Mouse (Mus musculus): ENCODE data around the gene Ampd1. TPM values are rescaled to one million over a fixed set of nuclear protein-coding genes. Genes with fewer than 3 reads are reported as not detected.

Ampd1 gene
- polyA plus RNA-seq, 1 experiment from 2014 or later = 0.09 TPM

GRCm38 (mm10) chr3:103066927-103067326 is 6.9 kb upstream of the Ampd1 start:
- Histone ChIP-seq H3K36me3 (ENCODE audit: control insufficient read depth, insufficient read depth, low read length) (peaks cover 72% of the 10 kb centered on the region), H3K9ac (ENCODE audit: low read length) (no peak overlapping the region), H3K27ac (replicated peaks in 1 of 2; ENCODE audit: control insufficient read depth in 1 of 2, insufficient read depth in 1 of 2, low read depth in 2 of 2, low read length in 2 of 2) (no peak overlapping the region), H3K4me3 (ENCODE audit: control insufficient read depth in 1 of 2, insufficient read depth in 1 of 2, low read depth in 1 of 2, low read length in 2 of 2) (no peak overlapping the region), H3K4me2 (ENCODE audit: low read length) (no peak overlapping the region), H3K4me1 (ENCODE audit: control insufficient read depth in 2 of 2, insufficient read depth in 2 of 2, low read length in 2 of 2) (no peaks in the 10 kb centered on the region), H3K9me3 (ENCODE audit: control insufficient read depth, low read length) (no peaks in the 10 kb centered on the region), H3K27me3 (ENCODE audit: control insufficient read depth, insufficient read depth, low read length) (no peaks in the 10 kb centered on the region)
- WGBS = 91% methylated on average over 8 of the region's 8 CpGs
- ATAC-seq (ENCODE audit: insufficient number of reproducible peaks, insufficient read depth, low FRiP score, low read depth) = no peak

DNA sequence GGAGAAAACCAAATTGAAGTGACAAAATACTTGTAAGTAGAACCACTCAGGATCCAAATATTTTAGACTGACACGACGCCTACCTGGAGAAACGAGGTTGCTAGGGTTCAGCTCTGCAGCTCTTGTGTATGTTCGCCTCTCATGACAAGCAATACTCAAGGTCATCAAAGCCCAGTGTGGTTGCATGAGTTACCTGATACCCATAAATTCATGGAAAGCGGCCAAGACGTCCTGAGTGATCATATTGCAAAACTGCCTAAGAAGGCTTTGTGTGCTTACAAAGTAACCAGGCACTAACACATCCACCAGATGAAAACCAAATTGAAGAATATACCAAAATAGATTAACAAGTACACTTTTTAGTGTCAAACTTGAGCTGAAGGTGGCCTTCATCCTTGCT is 4.8 kb upstream of the Ampd1 start:
- Histone ChIP-seq H3K27me3 (ENCODE audit: control insufficient read depth, insufficient read depth, low read length) (no peaks in the 10 kb centered on the region), H3K4me3 (ENCODE audit: control insufficient read depth in 1 of 2, insufficient read depth in 1 of 2, low read depth in 1 of 2, low read length in 2 of 2) (no peak overlapping the region), H3K9ac (ENCODE audit: low read length) (no peak overlapping the region), H3K9me3 (ENCODE audit: control insufficient read depth, low read length) (no peaks in the 10 kb centered on the region), H3K27ac (replicated peaks in 1 of 2; ENCODE audit: control insufficient read depth in 1 of 2, insufficient read depth in 1 of 2, low read depth in 2 of 2, low read length in 2 of 2) (no peak overlapping the region), H3K36me3 (ENCODE audit: control insufficient read depth, insufficient read depth, low read length) (peaks cover 51% of the 10 kb centered on the region), H3K4me2 (ENCODE audit: low read length) (no peak overlapping the region), H3K4me1 (ENCODE audit: control insufficient read depth in 2 of 2, insufficient read depth in 2 of 2, low read length in 2 of 2) (no peaks in the 10 kb centered on the region)
- no peak for ATAC-seq (ENCODE audit: insufficient number of reproducible peaks, insufficient read depth, low FRiP score, low read depth)
- 86% methylated on average over 6 of the region's 6 CpGs for WGBS

GRCm38 (mm10) chr3:103075871-103076270 is 2.1 kb downstream of the Ampd1 start:
- no peaks in the 10 kb centered on the region for H3K27me3 ChIP-seq (ENCODE audit: control insufficient read depth, insufficient read depth, low read length)
- WGBS = 84% methylated on average over 9 of the region's 9 CpGs
- H3K27ac ChIP-seq (replicated peaks in 1 of 2; ENCODE audit: control insufficient read depth in 1 of 2, insufficient read depth in 1 of 2, low read depth in 2 of 2, low read length in 2 of 2) = no peak overlapping the region
- no peaks in the 10 kb centered on the region for H3K9me3 ChIP-seq (ENCODE audit: control insufficient read depth, low read length)
- no peak for ATAC-seq (ENCODE audit: insufficient number of reproducible peaks, insufficient read depth, low FRiP score, low read depth)
- peaks cover 1 to 2% of the 10 kb centered on the region in 2 experiments; a peak in 3 of 4 replicates for H3K4me1 ChIP-seq (ENCODE audit: control insufficient read depth in 2 of 2, insufficient read depth in 2 of 2, low read length in 2 of 2)
- no peak overlapping the region for H3K4me2 ChIP-seq (ENCODE audit: low read length)
- H3K4me3 ChIP-seq (ENCODE audit: control insufficient read depth in 1 of 2, insufficient read depth in 1 of 2, low read depth in 1 of 2, low read length in 2 of 2) = no peak overlapping the region
- H3K9ac ChIP-seq (ENCODE audit: low read length) = no peak overlapping the region
- no peaks in the 10 kb centered on the region for H3K36me3 ChIP-seq (ENCODE audit: control insufficient read depth, insufficient read depth, low read length)

- no peaks in the 10 kb centered on the region for H3K27me3 ChIP-seq (ENCODE audit: control insufficient read depth, insufficient read depth, low read length)
- H3K36me3 ChIP-seq (ENCODE audit: control insufficient read depth, insufficient read depth, low read length) = no peaks in the 10 kb centered on the region
- H3K9ac ChIP-seq (ENCODE audit: low read length) = no peak overlapping the region
- H3K27ac ChIP-seq (replicated peaks in 1 of 2; ENCODE audit: control insufficient read depth in 1 of 2, insufficient read depth in 1 of 2, low read depth in 2 of 2, low read length in 2 of 2) = no peak overlapping the region
- no peaks in the 10 kb centered on the region for H3K9me3 ChIP-seq (ENCODE audit: control insufficient read depth, low read length)
- no peak overlapping the region for H3K4me3 ChIP-seq (ENCODE audit: control insufficient read depth in 1 of 2, insufficient read depth in 1 of 2, low read depth in 1 of 2, low read length in 2 of 2)
- ATAC-seq (ENCODE audit: insufficient number of reproducible peaks, insufficient read depth, low FRiP score, low read depth) = no peak
- peaks cover 5 to 7% of the 10 kb centered on the region in 2 experiments for H3K4me1 ChIP-seq (ENCODE audit: control insufficient read depth in 2 of 2, insufficient read depth in 2 of 2, low read length in 2 of 2)
- 80% methylated on average over 9 of the region's 9 CpGs for WGBS
- no peak overlapping the region for H3K4me2 ChIP-seq (ENCODE audit: low read length)
Measured at GRCm38 (mm10) chr3:103076476-103076875, 2.7 kb downstream of the Ampd1 start.

- no peak for ATAC-seq (ENCODE audit: insufficient number of reproducible peaks, insufficient read depth, low FRiP score, low read depth)
- no peaks in the 10 kb centered on the region for H3K9me3 ChIP-seq (ENCODE audit: control insufficient read depth, low read length)
- H3K27me3 ChIP-seq (ENCODE audit: control insufficient read depth, insufficient read depth, low read length) = no peaks in the 10 kb centered on the region
- peaks cover 11 to 23% of the 10 kb centered on the region in 2 experiments for H3K4me1 ChIP-seq (ENCODE audit: control insufficient read depth in 2 of 2, insufficient read depth in 2 of 2, low read length in 2 of 2)
- H3K4me2 ChIP-seq (ENCODE audit: low read length) = no peak overlapping the region
- H3K27ac ChIP-seq (replicated peaks in 1 of 2; ENCODE audit: control insufficient read depth in 1 of 2, insufficient read depth in 1 of 2, low read depth in 2 of 2, low read length in 2 of 2) = no peak overlapping the region
- no peaks in the 10 kb centered on the region for H3K36me3 ChIP-seq (ENCODE audit: control insufficient read depth, insufficient read depth, low read length)
- no peak overlapping the region for H3K4me3 ChIP-seq (ENCODE audit: control insufficient read depth in 1 of 2, insufficient read depth in 1 of 2, low read depth in 1 of 2, low read length in 2 of 2)
- H3K9ac ChIP-seq (ENCODE audit: low read length) = no peak overlapping the region
- 65% methylated on average over 9 of the region's 9 CpGs for WGBS
Measured at GRCm38 (mm10) chr3:103079301-103079700, 5.5 kb downstream of the Ampd1 start.

DNA sequence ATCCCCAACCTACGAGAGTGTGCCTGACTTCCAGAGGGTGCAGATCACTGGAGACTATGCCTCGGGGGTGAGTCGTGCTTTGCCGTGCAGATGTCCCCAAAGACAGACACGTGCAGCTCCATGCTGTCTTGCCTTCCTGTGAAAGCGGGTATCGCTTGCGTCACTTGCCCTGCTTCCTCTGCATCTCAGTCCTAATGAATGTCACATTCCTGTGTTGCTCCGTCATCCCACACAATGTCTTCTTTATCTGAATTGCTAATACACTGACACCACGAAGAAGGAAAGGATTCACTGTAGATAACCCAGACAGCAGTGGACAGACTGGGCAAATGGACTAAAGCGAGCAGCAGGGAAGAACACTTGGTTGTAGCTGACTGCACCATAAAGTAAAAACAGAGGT is 7.2 kb downstream of the Ampd1 start:
- Histone ChIP-seq H3K9me3 (ENCODE audit: control insufficient read depth, low read length) (no peaks in the 10 kb centered on the region), H3K4me3 (ENCODE audit: control insufficient read depth in 1 of 2, insufficient read depth in 1 of 2, low read depth in 1 of 2, low read length in 2 of 2) (no peak overlapping the region), H3K27me3 (ENCODE audit: control insufficient read depth, insufficient read depth, low read length) (no peaks in the 10 kb centered on the region), H3K4me2 (ENCODE audit: low read length) (no peak overlapping the region), H3K27ac (replicated peaks in 1 of 2; ENCODE audit: control insufficient read depth in 1 of 2, insufficient read depth in 1 of 2, low read depth in 2 of 2, low read length in 2 of 2) (no peak overlapping the region), H3K36me3 (ENCODE audit: control insufficient read depth, insufficient read depth, low read length) (no peaks in the 10 kb centered on the region), H3K4me1 (ENCODE audit: control insufficient read depth in 2 of 2, insufficient read depth in 2 of 2, low read length in 2 of 2) (peaks cover 11 to 23% of the 10 kb centered on the region in 2 experiments), H3K9ac (ENCODE audit: low read length) (no peak overlapping the region)
- whole genome bisulfite sequencing = 36% methylated on average over 11 of the region's 11 CpGs
- no peak for ATAC-seq (ENCODE audit: insufficient number of reproducible peaks, insufficient read depth, low FRiP score, low read depth)

GRCm38 (mm10) chr3:103081861-103082453 is 8.1 kb downstream of the Ampd1 start:
- no peak for ATAC-seq (ENCODE audit: insufficient number of reproducible peaks, insufficient read depth, low FRiP score, low read depth)
- H3K36me3 ChIP-seq (ENCODE audit: control insufficient read depth, insufficient read depth, low read length) = no peaks in the 10 kb centered on the region
- no peak overlapping the region for H3K27ac ChIP-seq (replicated peaks in 1 of 2; ENCODE audit: control insufficient read depth in 1 of 2, insufficient read depth in 1 of 2, low read depth in 2 of 2, low read length in 2 of 2)
- H3K4me2 ChIP-seq (ENCODE audit: low read length) = no peak overlapping the region
- H3K9ac ChIP-seq (ENCODE audit: low read length) = no peak overlapping the region
- no peaks in the 10 kb centered on the region for H3K27me3 ChIP-seq (ENCODE audit: control insufficient read depth, insufficient read depth, low read length)
- H3K9me3 ChIP-seq (ENCODE audit: control insufficient read depth, low read length) = no peaks in the 10 kb centered on the region
- 77% methylated on average over 17 of the region's 17 CpGs for WGBS
- H3K4me3 ChIP-seq (ENCODE audit: control insufficient read depth in 1 of 2, insufficient read depth in 1 of 2, low read depth in 1 of 2, low read length in 2 of 2) = no peak overlapping the region
- H3K4me1 ChIP-seq (ENCODE audit: control insufficient read depth in 2 of 2, insufficient read depth in 2 of 2, low read length in 2 of 2) = peaks cover 11 to 23% of the 10 kb centered on the region in 2 experiments

DNA sequence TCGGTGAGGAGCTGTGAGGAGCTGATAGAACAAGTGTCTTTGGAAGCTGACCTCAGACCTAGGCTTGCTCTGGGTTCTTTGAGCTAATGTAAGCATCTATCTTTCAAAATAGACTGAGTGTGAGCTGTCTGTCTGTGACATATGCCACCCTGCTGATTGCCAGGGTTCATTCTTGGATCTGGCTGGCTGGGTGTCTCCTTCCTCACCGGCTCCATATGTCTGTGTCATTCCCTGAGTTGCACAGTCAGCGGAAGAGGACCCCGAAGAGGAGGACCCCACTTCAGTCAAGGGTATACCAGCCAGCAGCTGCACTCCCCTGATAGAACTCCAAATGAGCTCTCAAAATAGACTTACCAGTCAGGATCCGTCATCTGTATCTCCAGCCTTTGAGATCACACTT is 8.9 kb downstream of the Ampd1 start:
- H3K36me3 ChIP-seq (ENCODE audit: control insufficient read depth, insufficient read depth, low read length) = no peaks in the 10 kb centered on the region
- H3K4me3 ChIP-seq (ENCODE audit: control insufficient read depth in 1 of 2, insufficient read depth in 1 of 2, low read depth in 1 of 2, low read length in 2 of 2) = no peak overlapping the region
- H3K27ac ChIP-seq (replicated peaks in 1 of 2; ENCODE audit: control insufficient read depth in 1 of 2, insufficient read depth in 1 of 2, low read depth in 2 of 2, low read length in 2 of 2) = peak overlapping the region in 1 of 2 experiments; percentile 24; a peak in 1 of 4 replicates
- no peak overlapping the region for H3K9ac ChIP-seq (ENCODE audit: low read length)
- no peaks in the 10 kb centered on the region for H3K9me3 ChIP-seq (ENCODE audit: control insufficient read depth, low read length)
- peaks cover 11 to 23% of the 10 kb centered on the region in 2 experiments for H3K4me1 ChIP-seq (ENCODE audit: control insufficient read depth in 2 of 2, insufficient read depth in 2 of 2, low read length in 2 of 2)
- ATAC-seq (ENCODE audit: insufficient number of reproducible peaks, insufficient read depth, low FRiP score, low read depth) = no peak
- H3K27me3 ChIP-seq (ENCODE audit: control insufficient read depth, insufficient read depth, low read length) = no peaks in the 10 kb centered on the region
- H3K4me2 ChIP-seq (ENCODE audit: low read length) = no peak overlapping the region
- 32% methylated on average over 5 of the region's 5 CpGs for WGBS
